Mouse (Mus musculus) hindbrain, embryonic 15.5 days (tissue): ENCODE measurements around the gene Dnajc3. TPM values are rescaled to one million over a fixed set of nuclear protein-coding genes. Genes with fewer than 3 reads are reported as not detected.

Experiments used
- ATAC-seq: fragments of 200-750 bp; cut with Nextera tagmentation; 2 replicates; pipeline ENCODE4 v1.8.0; 2017; ENCODE audit warnings: low read depth, moderate number of reproducible peaks, moderate TSS enrichment; ENCODE audit not compliant: low FRiP score
- H3K27ac ChIP-seq: fragments of 300-500 bp; sonication (generic); replicated peaks from 2 replicates; pipeline ENCODE4 v1.5.1; 2015; ENCODE audit warnings: mild to moderate bottlenecking, inconsistent platforms
- H3K27me3 ChIP-seq: fragments of 300-500 bp; sonication (generic); 2 replicates; pipeline ENCODE4 v1.6.1; 2015; ENCODE audit warnings: control low read depth, inconsistent platforms
- H3K36me3 ChIP-seq: fragments of 300-500 bp; sonication (generic); 2 replicates; pipeline ENCODE4 v1.6.1; 2015; ENCODE audit warnings: control low read depth, inconsistent platforms
- H3K4me1 ChIP-seq: fragments of 300-500 bp; sonication (generic); replicated peaks from 2 replicates; pipeline ENCODE4 v1.6.1; 2015; ENCODE audit warnings: control low read depth, inconsistent platforms
- H3K4me2 ChIP-seq: fragments of 300-500 bp; sonication (generic); 2 replicates; pipeline ENCODE4 v1.6.1; 2015; ENCODE audit warnings: moderate library complexity, mild to moderate bottlenecking, inconsistent platforms
- H3K4me3 ChIP-seq: fragments of 300-500 bp; sonication (generic); 2 replicates; pipeline ENCODE4 v1.5.1; 2015; ENCODE audit warnings: mild to moderate bottlenecking, inconsistent platforms
- H3K9ac ChIP-seq: fragments of 300-500 bp; sonication (generic); 2 replicates; pipeline ENCODE4 v1.6.1; 2015; ENCODE audit warnings: inconsistent platforms
- H3K9me3 ChIP-seq: fragments of 300-500 bp; sonication (generic); 2 replicates; pipeline ENCODE4 v1.6.1; 2016; ENCODE audit warnings: control low read depth, inconsistent platforms
- WGBS: fragments of 180-500 bp; shearing (Covaris S2); methylation state at CpG from one replicate; pipeline ENCODE4 v1.1.7; 2015; 5-methylcytosine and 5-hydroxymethylcytosine counted together
- polyA plus RNA-seq: library from polyadenylated mRNA; unstranded; fragments of >200 nt; fragmentation: Nextera tagmentation; extraction: Ambion mirVana; gene quantifications from 2 replicates; pipeline ENCODE4 v1.2.1, GENCODE M21; 2015

Gene Dnajc3
- polyA plus RNA-seq, result 22.3 and 22.6 TPM in 2 replicates

DNA sequence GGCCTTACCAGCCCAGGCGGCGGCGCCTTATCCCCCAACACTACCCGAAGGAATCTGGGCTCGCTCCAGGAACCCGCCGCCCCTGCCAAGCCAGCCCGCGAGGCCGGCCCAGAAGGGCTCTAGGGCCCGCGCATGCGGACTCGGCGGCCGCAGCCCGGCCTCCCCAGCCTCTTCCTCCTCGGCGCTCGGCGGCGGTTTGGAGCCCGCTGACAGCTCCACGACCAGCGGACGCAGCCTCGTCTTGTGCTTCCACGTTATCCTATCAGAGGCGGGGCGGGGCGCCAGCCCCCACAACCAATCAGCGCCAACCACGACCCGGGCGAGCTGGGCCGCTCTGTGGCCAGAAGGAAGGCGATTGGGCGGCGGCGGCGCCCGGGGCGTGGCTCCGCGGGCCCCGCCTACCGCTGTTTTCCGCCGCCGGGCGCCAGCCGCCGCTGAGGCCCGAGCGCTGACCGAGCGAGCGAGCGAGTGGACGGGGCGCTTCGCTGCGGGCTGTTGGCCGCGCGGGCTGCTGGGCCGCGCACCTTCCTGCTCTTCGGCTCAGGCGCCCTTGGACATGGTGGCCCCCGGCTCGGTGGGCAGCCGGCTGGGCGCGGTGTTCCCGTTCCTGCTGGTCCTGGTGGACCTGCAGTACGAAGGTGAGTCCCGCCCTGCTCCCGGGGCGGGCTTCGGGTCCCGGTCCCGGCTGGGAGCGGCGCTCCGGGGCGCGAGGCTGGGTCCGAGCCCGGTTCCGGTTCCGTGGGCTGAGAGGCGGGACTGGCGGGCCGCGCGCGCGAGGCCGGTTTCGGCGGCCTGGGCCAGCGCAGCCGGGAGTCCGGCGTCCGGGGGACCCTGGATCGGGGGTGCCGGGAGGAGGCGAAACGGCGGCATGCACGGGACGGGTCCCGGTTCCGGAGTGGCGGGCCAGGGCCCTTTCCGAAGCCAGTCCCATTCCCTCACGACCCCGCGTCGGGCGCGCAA, at the start of gene Dnajc3:
Gene Dnajc3, plus strand, starts transcription at position 444 of the 960 bp plus-strand sequence.
- H3K27me3 ChIP-seq, result no peaks in the 10 kb centered on the region
- ATAC-seq, result peak; percentile 100
- H3K9me3 ChIP-seq, result no peaks in the 10 kb centered on the region
- H3K4me2 ChIP-seq, result peak within 1 kb of the TSS; percentile 78
- WGBS, result under 1% methylated on average over 84 of the region's 124 CpGs
- peak within 1 kb of the TSS; percentile 100 for H3K4me3 ChIP-seq
- peak within 1 kb of the TSS; percentile 93 for H3K27ac ChIP-seq
- peak within 1 kb of the TSS; percentile 100 for H3K9ac ChIP-seq
- peaks cover 27% of the 10 kb centered on the region for H3K4me1 ChIP-seq
- no peaks in the 10 kb centered on the region for H3K36me3 ChIP-seq

- H3K9me3 ChIP-seq, result no peaks in the 10 kb centered on the region
- no peak overlapping the region for H3K4me3 ChIP-seq
- no peak overlapping the region for H3K9ac ChIP-seq
- no peak overlapping the region for H3K4me2 ChIP-seq
- WGBS, result 88% methylated on average over 4 of the region's 4 CpGs
- ATAC-seq, result no peak
- H3K36me3 ChIP-seq, result peaks cover 54% of the 10 kb centered on the region
- H3K27me3 ChIP-seq, result no peaks in the 10 kb centered on the region
- H3K27ac ChIP-seq, result no peak overlapping the region
- no peaks in the 10 kb centered on the region for H3K4me1 ChIP-seq
These were observed 47.7 kb upstream of the Dnajc3 start for GRCm38 (mm10) chr14:118890101-118890500.

- Histone ChIP-seq H3K27ac (no peak overlapping the region), H3K9me3 (no peaks in the 10 kb centered on the region), H3K4me3 (no peak overlapping the region), H3K27me3 (no peaks in the 10 kb centered on the region), H3K36me3 (peaks cover 59% of the 10 kb centered on the region), H3K9ac (no peak overlapping the region), H3K4me2 (no peak overlapping the region), H3K4me1 (no peaks in the 10 kb centered on the region)
- no peak for ATAC-seq
- 96% methylated on average over 7 of the region's 7 CpGs for WGBS
These were observed 42.5 kb upstream of the Dnajc3 start for GRCm38 (mm10) chr14:118895228-118895627.

DNA sequence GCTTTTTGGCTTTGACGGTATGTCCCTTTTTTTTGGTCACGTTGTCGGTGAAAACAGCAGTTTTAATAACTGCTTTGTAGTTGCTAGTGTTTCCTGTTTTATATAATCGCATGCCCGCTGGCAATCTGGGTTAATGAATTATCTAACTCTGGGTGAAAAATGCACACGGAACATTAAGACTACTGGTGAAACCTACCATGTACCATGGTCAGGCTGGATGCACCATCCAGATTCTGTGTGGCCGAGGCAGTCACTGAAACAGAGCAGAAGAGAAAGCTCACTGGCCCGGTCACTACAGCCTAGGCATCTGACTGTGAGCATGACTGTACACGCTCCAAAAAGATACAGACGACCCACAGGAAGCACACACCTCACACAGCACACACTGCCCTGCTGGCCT, 42.1 kb upstream of the Dnajc3 start:
- Histone ChIP-seq H3K4me3 (no peak overlapping the region), H3K9ac (no peak overlapping the region), H3K27ac (no peak overlapping the region), H3K4me1 (no peaks in the 10 kb centered on the region), H3K4me2 (no peak overlapping the region), H3K27me3 (no peaks in the 10 kb centered on the region), H3K9me3 (no peaks in the 10 kb centered on the region), H3K36me3 (peaks cover 62% of the 10 kb centered on the region)
- WGBS, result 95% methylated on average over 10 of the region's 10 CpGs
- no peak for ATAC-seq

DNA sequence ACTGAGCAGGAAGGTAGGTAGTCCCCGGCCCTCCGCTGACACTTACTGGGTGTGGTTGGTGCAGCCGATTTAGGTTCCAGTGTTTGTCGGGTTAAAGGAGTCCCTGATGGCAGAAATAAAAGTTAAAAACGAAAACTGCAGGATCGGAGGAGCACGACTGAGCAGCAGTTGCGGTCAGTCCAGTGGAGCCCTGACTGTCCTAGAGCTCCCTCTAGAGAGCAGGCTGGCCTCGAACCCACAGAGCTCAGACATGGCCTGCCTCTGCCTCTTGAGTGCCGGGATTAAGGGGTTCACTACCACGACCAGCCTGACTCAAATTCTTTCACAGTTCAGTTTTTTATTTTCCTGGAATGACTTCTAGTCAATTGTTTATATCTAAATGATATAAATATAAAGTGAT, 37.8 kb upstream of the Dnajc3 start:
- Histone ChIP-seq H3K9ac (no peak overlapping the region), H3K27me3 (no peaks in the 10 kb centered on the region), H3K4me1 (0 out of 2 replicates have a peak, but pooled peaks cover 6% of the 10 kb centered on the region), H3K9me3 (no peaks in the 10 kb centered on the region), H3K4me3 (no peak overlapping the region), H3K27ac (no peak overlapping the region), H3K4me2 (no peak overlapping the region), H3K36me3 (peaks cover 76% of the 10 kb centered on the region)
- 87% methylated on average over 11 of the region's 11 CpGs for WGBS
- ATAC-seq, result no peak

- Histone ChIP-seq H3K4me2 (no peak overlapping the region), H3K27me3 (no peaks in the 10 kb centered on the region), H3K27ac (no peak overlapping the region), H3K9ac (no peak overlapping the region), H3K4me1 (0 out of 2 replicates have a peak, but pooled peaks cover 6% of the 10 kb centered on the region), H3K4me3 (no peak overlapping the region), H3K9me3 (no peaks in the 10 kb centered on the region), H3K36me3 (peaks cover 68% of the 10 kb centered on the region)
- no peak for ATAC-seq
- WGBS, result 100% methylated on average over 1 of the region's 1 CpGs
These were observed 36.9 kb upstream of the Dnajc3 start for GRCm38 (mm10) chr14:118900911-118901310.

- ATAC-seq, result no peak
- peaks cover 71% of the 10 kb centered on the region for H3K36me3 ChIP-seq
- H3K27ac ChIP-seq, result no peak overlapping the region
- H3K4me3 ChIP-seq, result no peak overlapping the region
- no peaks in the 10 kb centered on the region for H3K27me3 ChIP-seq
- 0 out of 2 replicates have a peak, but pooled peaks cover 6% of the 10 kb centered on the region for H3K4me1 ChIP-seq
- H3K9me3 ChIP-seq, result no peaks in the 10 kb centered on the region
- 88% methylated on average over 3 of the region's 3 CpGs for WGBS
- H3K4me2 ChIP-seq, result no peak overlapping the region
- H3K9ac ChIP-seq, result no peak overlapping the region
These were observed 34.4 kb upstream of the Dnajc3 start for GRCm38 (mm10) chr14:118903397-118903796.

DNA sequence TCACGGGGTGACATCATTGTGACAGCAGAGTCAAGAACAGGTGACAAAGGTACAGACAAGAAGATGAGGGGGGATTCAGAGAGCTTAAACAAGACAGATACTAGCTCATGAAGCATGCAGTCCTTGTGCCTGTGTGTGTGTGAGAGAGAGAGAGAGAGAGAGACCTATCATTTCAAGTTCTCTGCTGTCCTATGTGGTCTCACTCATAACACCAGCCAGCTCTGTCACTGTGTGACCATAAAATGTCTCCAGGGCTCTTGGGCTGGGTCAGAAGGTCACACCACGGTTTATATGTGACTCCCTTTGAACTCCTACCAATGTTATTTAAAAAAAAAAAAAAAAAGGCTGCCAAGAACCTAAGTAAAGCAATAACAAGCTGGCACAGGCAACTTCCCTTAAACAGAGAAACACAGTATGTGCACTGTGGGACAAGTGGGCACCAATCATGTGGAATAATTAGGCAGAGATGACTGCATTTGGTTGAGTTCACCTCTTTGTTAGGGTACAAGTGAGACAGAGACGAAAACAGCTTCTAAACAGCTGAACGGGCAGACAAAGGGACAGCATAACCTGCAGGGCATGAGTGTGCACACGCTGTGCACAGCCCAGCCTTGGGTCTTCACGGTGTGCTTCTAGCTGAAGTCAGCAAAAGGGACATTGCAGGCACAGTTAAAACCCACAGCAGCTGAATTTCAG, 33.8 kb upstream of the Dnajc3 start:
- Histone ChIP-seq H3K4me2 (no peak overlapping the region), H3K4me3 (no peak overlapping the region), H3K9ac (no peak overlapping the region), H3K27me3 (no peaks in the 10 kb centered on the region), H3K27ac (no peak overlapping the region), H3K4me1 (0 out of 2 replicates have a peak, but pooled peaks cover 6% of the 10 kb centered on the region), H3K9me3 (no peaks in the 10 kb centered on the region), H3K36me3 (peaks cover 71% of the 10 kb centered on the region)
- 29% methylated on average over 6 of the region's 6 CpGs for WGBS
- peak; percentile 72; the same call in 1 of the 2 replicates for ATAC-seq

DNA sequence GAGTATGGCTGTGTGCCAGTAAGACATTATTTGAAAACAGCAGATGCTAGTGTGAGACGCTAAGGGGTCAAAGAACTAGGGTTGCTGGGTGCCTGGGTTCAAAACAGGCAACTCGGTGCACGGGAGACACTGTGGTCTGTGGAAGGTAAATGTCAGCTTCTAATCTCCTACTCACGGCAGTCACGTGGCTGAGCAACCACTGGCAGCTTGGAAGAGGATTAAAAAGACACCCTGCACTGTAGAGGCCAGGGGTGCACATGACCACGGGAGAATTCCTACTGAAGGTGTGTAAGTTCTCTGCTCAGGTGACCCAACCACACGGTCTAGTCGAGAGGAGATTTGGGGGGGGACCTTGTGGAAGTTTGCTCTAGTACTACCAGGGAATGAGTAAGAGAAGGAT, 30.2 kb upstream of the Dnajc3 start:
- H3K4me1 ChIP-seq, result 0 out of 2 replicates have a peak, but pooled peaks cover 6% of the 10 kb centered on the region
- ATAC-seq, result no peak
- no peak overlapping the region for H3K27ac ChIP-seq
- H3K36me3 ChIP-seq, result peaks cover 71% of the 10 kb centered on the region
- 80% methylated on average over 8 of the region's 8 CpGs for WGBS
- no peaks in the 10 kb centered on the region for H3K9me3 ChIP-seq
- H3K9ac ChIP-seq, result no peak overlapping the region
- no peak overlapping the region for H3K4me2 ChIP-seq
- H3K4me3 ChIP-seq, result no peak overlapping the region
- H3K27me3 ChIP-seq, result no peaks in the 10 kb centered on the region

- H3K4me2 ChIP-seq, result no peak overlapping the region
- no peaks in the 10 kb centered on the region for H3K9me3 ChIP-seq
- no peak overlapping the region for H3K27ac ChIP-seq
- ATAC-seq, result no peak
- H3K4me3 ChIP-seq, result no peak overlapping the region
- no peaks in the 10 kb centered on the region for H3K4me1 ChIP-seq
- no peaks in the 10 kb centered on the region for H3K27me3 ChIP-seq
- 81% methylated on average over 8 of the region's 8 CpGs for WGBS
- no peak overlapping the region for H3K9ac ChIP-seq
- peaks cover 70% of the 10 kb centered on the region for H3K36me3 ChIP-seq
These were observed 27.9 kb upstream of the Dnajc3 start for GRCm38 (mm10) chr14:118909872-118910271.

- no peaks in the 10 kb centered on the region for H3K4me1 ChIP-seq
- WGBS, result 72% methylated on average over 29 of the region's 29 CpGs
- H3K9ac ChIP-seq, result no peak overlapping the region
- no peak for ATAC-seq
- H3K36me3 ChIP-seq, result peaks cover 74% of the 10 kb centered on the region
- no peaks in the 10 kb centered on the region for H3K9me3 ChIP-seq
- H3K27ac ChIP-seq, result no peak overlapping the region
- H3K27me3 ChIP-seq, result no peaks in the 10 kb centered on the region
- H3K4me3 ChIP-seq, result no peak overlapping the region
- no peak overlapping the region for H3K4me2 ChIP-seq
These were observed 27.2 kb upstream of the Dnajc3 start for GRCm38 (mm10) chr14:118910332-118911222.
